Mouse (Mus musculus) neural tube, embryonic 14.5 days (tissue): ENCODE measurements at regions not wholly inside any gene's neighbourhood (a gene's known extent, or its start where the extent isn't known, plus 50 kb on each side); places are given as distances from the start of the nearest gene placed in this dataset.

ENCODE experiments used
- ATAC-seq: fragments of 200-750 bp; cut with Nextera tagmentation; 2 replicates; pipeline ENCODE4 v1.8.0; 2017; ENCODE audit warnings: low read depth, mild to moderate bottlenecking, moderate TSS enrichment, moderate library complexity
- H3K27ac ChIP-seq: fragments of 300-500 bp; sonication (generic); 2 replicates; pipeline ENCODE4 v1.5.1; 2014; ENCODE audit warnings: low read depth, mild to moderate bottlenecking, control low read depth, low read length, moderate library complexity, mixed read lengths
- H3K27me3 ChIP-seq: fragments of 300-500 bp; sonication (generic); 2 replicates; pipeline ENCODE4 v1.6.1; 2014; ENCODE audit warnings: low read length; ENCODE audit not compliant: control insufficient read depth, insufficient read depth
- H3K36me3 ChIP-seq: fragments of 300-500 bp; sonication (generic); 2 replicates; pipeline ENCODE4 v1.6.1; 2014; ENCODE audit warnings: low read length, mixed read lengths; ENCODE audit not compliant: control insufficient read depth, insufficient read depth
- H3K4me1 ChIP-seq: fragments of 300-500 bp; sonication (generic); 2 replicates; pipeline ENCODE4 v1.6.1; 2014; ENCODE audit warnings: low read length; ENCODE audit not compliant: control insufficient read depth, insufficient read depth
- H3K4me2 ChIP-seq: fragments of 300-500 bp; sonication (generic); 2 replicates; pipeline ENCODE4 v1.6.1; 2014; ENCODE audit warnings: mild to moderate bottlenecking, low read depth, low read length, control low read depth
- H3K4me3 ChIP-seq: fragments of 300-500 bp; sonication (generic); 2 replicates; pipeline ENCODE4 v1.5.1; 2014; ENCODE audit warnings: low read depth, low read length, control low read depth, mixed read lengths
- H3K9ac ChIP-seq: fragments of 300-500 bp; sonication (generic); replicated peaks from 2 replicates; pipeline ENCODE4 v1.6.1; 2014; ENCODE audit warnings: low read depth, mild to moderate bottlenecking, control low read depth, low read length, mixed read lengths
- H3K9me3 ChIP-seq: fragments of 300-500 bp; sonication (generic); 2 replicates; pipeline ENCODE4 v1.6.1; 2016; ENCODE audit warnings: low read length; ENCODE audit not compliant: control insufficient read depth
- WGBS: fragments of 180-500 bp; shearing (Covaris S2); extraction: QIAGEN DNeasy Blood & Tissue Kit; methylation state at CpG from one replicate; pipeline ENCODE4 v1.1.7; 2014; 5-methylcytosine and 5-hydroxymethylcytosine counted together

DNA sequence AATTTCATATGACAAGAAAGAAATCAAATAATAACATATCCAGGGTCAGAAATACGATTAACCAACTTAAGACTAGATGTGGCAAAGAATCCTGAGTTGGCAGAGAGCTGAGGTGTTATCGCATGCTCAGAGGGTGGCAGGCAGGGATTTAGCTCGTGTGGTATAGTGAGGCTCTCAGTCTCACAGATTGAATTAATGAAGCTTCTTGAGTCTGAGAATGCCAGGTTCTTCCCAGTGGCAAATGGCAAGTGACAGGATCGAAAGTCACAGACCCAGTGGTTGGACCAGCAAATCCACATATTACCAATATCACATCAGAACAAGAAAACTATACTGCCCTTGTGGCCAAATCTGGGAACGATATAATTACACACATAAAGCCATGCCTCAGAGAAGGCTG lies 101.3 kb upstream of the Peli2 start:
- Histone ChIP-seq H3K9ac (no peak overlapping the region), H3K9me3 (no peaks in the 10 kb centered on the region), H3K4me3 (no peak overlapping the region), H3K27me3 (no peaks in the 10 kb centered on the region), H3K36me3 (no peaks in the 10 kb centered on the region), H3K4me2 (no peak overlapping the region), H3K4me1 (no peaks in the 10 kb centered on the region), H3K27ac (no peak overlapping the region)
- ATAC-seq: no peak
- WGBS: 85% methylated on average over 5 of the region's 5 CpGs

DNA sequence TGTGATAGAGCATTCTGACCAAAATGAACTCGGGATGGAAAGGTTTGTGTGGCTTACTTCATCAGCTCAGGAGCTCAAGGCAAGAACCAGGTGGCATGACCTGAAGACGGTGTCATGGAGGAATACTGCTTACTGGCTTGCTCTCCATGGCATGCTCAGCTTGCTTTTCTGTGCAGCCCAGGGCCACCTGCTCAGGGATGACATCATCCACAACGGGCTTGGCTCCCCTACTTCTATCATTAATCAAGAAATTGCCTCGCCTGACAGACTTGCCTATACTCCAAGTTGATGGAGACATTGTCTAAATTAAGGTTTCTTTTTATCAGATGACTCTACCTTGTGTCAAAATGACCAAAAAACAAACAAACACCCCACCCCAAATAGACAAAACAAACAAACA lies 98.4 kb upstream of the Peli2 start:
- ATAC-seq: no peak
- Histone ChIP-seq H3K27ac (no peak overlapping the region), H3K36me3 (no peaks in the 10 kb centered on the region), H3K4me3 (no peak overlapping the region), H3K4me2 (no peak overlapping the region), H3K4me1 (no peaks in the 10 kb centered on the region), H3K9me3 (no peaks in the 10 kb centered on the region), H3K9ac (no peak overlapping the region), H3K27me3 (no peaks in the 10 kb centered on the region)
- 86% methylated on average over 4 of the region's 4 CpGs for WGBS

DNA sequence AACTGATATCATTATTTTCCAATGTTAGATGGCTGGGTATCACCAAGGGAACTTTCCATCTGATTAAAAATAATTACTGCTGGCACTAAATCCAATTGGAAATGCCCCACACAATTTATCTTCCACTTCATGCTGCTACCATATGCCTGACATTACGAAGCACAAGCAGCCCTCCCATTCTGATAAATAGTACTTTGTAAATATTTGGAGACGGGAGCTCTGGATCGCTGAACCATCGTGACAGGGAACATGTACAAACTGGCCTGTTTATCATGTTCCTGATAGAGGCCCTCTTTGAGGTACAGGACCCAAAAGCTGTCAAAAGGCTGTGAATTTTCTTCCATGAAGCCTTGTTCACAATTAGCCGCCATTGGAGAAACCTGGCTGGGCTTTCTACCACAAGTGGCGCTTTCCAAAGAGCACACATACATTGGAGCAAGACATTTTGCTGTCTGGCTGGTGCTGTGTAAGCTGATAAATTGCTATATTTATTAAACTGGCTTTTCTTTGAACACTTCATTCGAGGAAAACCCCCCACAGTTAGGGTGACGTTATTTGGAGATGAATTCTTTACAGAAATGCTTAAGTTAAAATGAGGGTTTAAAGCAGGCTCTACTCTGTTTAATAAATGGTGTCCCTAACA lies 96.5 kb upstream of the Peli2 start:
- 66% methylated on average over 8 of the region's 8 CpGs for WGBS
- H3K4me2 ChIP-seq: no peak overlapping the region
- no peaks in the 10 kb centered on the region for H3K9me3 ChIP-seq
- H3K4me3 ChIP-seq: no peak overlapping the region
- H3K9ac ChIP-seq: no peak overlapping the region
- no peaks in the 10 kb centered on the region for H3K4me1 ChIP-seq
- no peaks in the 10 kb centered on the region for H3K27me3 ChIP-seq
- H3K27ac ChIP-seq: no peak overlapping the region
- H3K36me3 ChIP-seq: no peaks in the 10 kb centered on the region
- no peak for ATAC-seq

DNA sequence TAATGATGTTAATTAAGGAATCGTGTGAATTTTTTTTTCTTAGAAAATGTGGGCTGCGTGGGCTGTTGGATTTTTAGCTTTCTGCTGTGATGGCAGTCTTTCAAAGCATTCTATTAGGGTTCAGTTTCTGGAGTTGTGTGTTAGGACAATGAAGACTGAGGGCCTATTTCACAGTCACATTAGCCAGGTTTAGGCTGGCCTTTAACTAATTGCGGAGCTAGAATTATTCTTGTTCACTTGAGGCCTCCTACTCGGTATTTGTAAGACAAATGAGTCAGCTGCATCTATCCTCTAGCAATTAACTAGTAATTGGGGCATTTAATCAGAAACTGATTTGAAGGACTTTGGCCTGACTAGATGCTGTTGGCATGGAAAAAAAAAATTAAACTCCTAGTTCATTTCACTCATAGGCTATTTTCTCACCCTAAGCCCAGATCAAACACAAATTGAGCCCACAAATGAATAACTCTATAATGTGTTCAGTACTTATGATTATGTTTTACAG lies 81.3 kb upstream of the Peli2 start:
- Histone ChIP-seq H3K4me2 (no peak overlapping the region), H3K4me1 (no peaks in the 10 kb centered on the region), H3K27ac (no peak overlapping the region), H3K9ac (no peak overlapping the region), H3K36me3 (no peaks in the 10 kb centered on the region), H3K9me3 (no peaks in the 10 kb centered on the region), H3K27me3 (no peaks in the 10 kb centered on the region), H3K4me3 (no peak overlapping the region)
- WGBS: 57% methylated on average over 4 of the region's 4 CpGs
- ATAC-seq: no peak

DNA sequence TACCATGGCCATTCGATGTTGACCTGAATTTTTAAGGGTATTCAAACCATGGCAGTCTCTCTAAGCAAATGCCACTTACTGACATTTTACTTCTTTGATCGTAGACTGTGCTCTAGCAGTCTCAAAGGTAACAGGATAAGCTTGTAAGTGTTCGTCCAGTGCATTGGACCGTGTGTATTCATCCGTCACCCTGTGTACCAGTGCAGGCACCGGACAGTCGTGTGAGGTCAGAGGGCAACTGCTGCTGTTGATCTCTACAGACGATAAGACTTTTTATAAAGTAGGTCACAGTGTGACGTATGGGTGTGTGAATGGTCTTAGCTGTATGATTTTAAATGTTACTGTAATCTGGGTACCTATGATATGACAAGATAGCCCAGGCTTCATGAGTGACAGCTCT lies 74.5 kb upstream of the Peli2 start:
- Histone ChIP-seq H3K9me3 (no peaks in the 10 kb centered on the region), H3K36me3 (no peaks in the 10 kb centered on the region), H3K4me2 (no peak overlapping the region), H3K27me3 (no peaks in the 10 kb centered on the region), H3K4me3 (no peak overlapping the region), H3K27ac (no peak overlapping the region), H3K9ac (no peak overlapping the region), H3K4me1 (no peaks in the 10 kb centered on the region)
- 88% methylated on average over 9 of the region's 9 CpGs for WGBS
- ATAC-seq: no peak

DNA sequence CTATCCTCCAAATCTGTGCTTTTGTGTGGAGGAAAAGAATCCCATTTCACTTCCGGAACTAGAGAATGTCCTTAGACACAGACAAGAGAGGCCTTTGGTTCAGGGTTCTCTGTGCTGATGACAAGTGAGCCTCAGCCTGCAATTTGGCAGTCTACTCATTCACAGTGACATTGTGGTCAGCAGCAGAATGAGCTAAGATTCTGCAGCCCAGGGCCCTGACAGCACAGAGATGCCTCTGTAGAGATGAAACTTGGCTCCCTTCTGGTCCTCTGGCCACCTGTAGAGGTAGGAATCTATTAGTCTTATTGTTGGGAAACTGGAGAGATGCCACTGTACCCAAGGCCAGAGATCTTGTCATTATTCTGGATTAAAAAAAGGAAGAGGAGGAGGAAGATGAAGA lies 73.8 kb upstream of the Peli2 start:
- H3K36me3 ChIP-seq: no peaks in the 10 kb centered on the region
- no peak overlapping the region for H3K4me2 ChIP-seq
- no peak for ATAC-seq
- H3K9ac ChIP-seq: no peak overlapping the region
- H3K9me3 ChIP-seq: no peaks in the 10 kb centered on the region
- 83% methylated on average over 1 of the region's 1 CpGs for WGBS
- H3K27ac ChIP-seq: no peak overlapping the region
- no peaks in the 10 kb centered on the region for H3K4me1 ChIP-seq
- no peak overlapping the region for H3K4me3 ChIP-seq
- H3K27me3 ChIP-seq: no peaks in the 10 kb centered on the region

DNA sequence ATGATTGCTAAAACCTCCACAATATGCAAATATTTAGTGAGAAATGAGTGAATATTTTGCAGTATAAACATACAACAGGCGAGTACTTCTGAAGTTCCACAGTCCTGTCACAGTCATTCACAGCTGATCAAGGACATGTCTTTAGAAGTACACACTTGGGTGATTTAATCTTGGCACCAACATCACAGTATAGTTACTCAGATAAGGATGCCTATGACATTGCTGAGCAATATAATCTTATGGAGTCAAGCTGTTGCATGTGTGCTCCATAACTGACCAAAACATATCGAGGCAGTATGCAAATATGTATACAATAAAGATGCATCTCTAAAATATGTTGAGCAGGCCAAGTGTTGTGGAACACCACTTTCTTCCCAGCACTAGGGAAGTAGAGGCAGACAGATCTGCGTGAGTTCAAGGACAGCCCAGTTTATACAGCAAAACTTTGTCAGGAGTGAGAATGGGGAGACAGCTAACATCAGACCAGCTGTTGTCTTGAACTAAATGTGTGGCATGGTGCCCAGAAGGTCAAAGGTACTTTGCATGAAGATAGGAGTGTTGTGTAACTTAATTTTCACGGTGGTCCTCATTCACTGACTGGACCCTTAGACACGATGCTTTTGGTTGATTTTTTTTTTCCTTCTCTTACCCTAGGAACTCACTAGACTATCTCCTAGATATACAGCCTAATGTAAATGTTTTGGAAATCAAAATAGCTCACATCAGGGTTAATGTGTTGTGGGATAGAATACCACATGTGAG lies 70.7 kb upstream of the Peli2 start:
- Histone ChIP-seq H3K9ac (no peak overlapping the region), H3K27me3 (no peaks in the 10 kb centered on the region), H3K36me3 (no peaks in the 10 kb centered on the region), H3K4me2 (no peak overlapping the region), H3K4me3 (no peak overlapping the region), H3K27ac (no peak overlapping the region), H3K9me3 (no peaks in the 10 kb centered on the region), H3K4me1 (no peaks in the 10 kb centered on the region)
- 78% methylated on average over 5 of the region's 5 CpGs for WGBS
- ATAC-seq: no peak

DNA sequence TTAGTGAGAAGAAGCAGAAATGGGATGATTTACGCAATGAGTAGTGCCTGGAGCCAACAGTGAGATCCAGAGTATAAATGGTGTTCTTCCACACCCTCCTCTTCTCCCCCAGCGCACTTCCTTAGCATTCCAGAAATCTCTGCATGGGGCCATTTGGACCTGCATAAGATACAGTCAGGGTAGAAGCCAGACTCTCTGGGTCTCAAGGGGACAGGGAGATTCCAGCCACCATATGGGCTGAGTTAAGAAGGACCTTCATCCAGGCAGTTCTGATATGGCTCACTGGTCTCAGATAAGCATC lies 70.2 kb upstream of the Peli2 start:
- ATAC-seq: no peak
- Histone ChIP-seq H3K4me1 (no peaks in the 10 kb centered on the region), H3K36me3 (no peaks in the 10 kb centered on the region), H3K9me3 (no peaks in the 10 kb centered on the region), H3K4me3 (no peak overlapping the region), H3K27me3 (no peaks in the 10 kb centered on the region), H3K9ac (no peak overlapping the region), H3K4me2 (no peak overlapping the region), H3K27ac (no peak overlapping the region)
- WGBS: 86% methylated on average over 2 of the region's 2 CpGs

DNA sequence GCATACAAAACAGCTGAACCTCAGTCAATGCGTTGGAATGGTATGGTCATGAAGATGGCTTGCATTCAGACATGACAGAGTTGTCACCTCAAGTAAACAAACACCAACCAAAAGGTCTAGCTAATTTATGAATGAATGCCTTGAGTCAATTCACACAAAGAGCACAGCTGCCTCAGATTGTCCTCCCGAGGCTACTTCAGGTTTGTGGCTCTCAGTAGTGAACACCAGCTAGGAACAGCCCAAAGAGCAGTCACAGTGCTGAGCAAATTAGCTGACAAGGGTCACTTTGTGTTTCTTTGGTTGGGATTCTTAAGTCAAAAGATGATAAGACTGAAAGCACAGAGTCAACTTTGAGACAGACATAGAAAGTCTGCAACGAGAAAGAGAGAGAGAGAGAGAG lies 68.7 kb upstream of the Peli2 start:
- no peak for ATAC-seq
- H3K4me3 ChIP-seq: no peak overlapping the region
- H3K4me1 ChIP-seq: no peaks in the 10 kb centered on the region
- H3K27me3 ChIP-seq: no peaks in the 10 kb centered on the region
- no peaks in the 10 kb centered on the region for H3K36me3 ChIP-seq
- no peak overlapping the region for H3K27ac ChIP-seq
- H3K4me2 ChIP-seq: no peak overlapping the region
- no peaks in the 10 kb centered on the region for H3K9me3 ChIP-seq
- 36% methylated on average over 3 of the region's 3 CpGs for WGBS
- H3K9ac ChIP-seq: no peak overlapping the region
